Mouse (Mus musculus) intestine, embryonic 14.5 days (tissue): ENCODE measurements around the gene Lrrc72. TPM values are rescaled to one million over a fixed set of nuclear protein-coding genes. Genes with fewer than 3 reads are reported as not detected.

Experiments
- ATAC-seq: fragments of 200-750 bp; cut with Nextera tagmentation; replicated peaks from 2 replicates; pipeline ENCODE4 v1.8.0; 2017; ENCODE audit warnings: low read depth, moderate number of reproducible peaks, moderate TSS enrichment, moderate library complexity; ENCODE audit not compliant: low FRiP score, low TSS enrichment
- DNase-seq: peaks from one replicate; pipeline ENCODE4 v3.0.0-alpha.2; 2018; ENCODE audit warnings: low spot score
- H3K27ac ChIP-seq: fragments of 300-500 bp; sonication (generic); 2 replicates; pipeline ENCODE4 v1.5.1; 2014; ENCODE audit warnings: low read depth, mild to moderate bottlenecking, control low read depth
- H3K27me3 ChIP-seq: fragments of 300-500 bp; sonication (generic); replicated peaks from 2 replicates; pipeline ENCODE4 v1.6.1; 2014; ENCODE audit warnings: low read length, control low read depth; ENCODE audit not compliant: control insufficient read depth, insufficient read depth
- H3K36me3 ChIP-seq: fragments of 300-500 bp; sonication (generic); 2 replicates; pipeline ENCODE4 v1.6.1; 2014; ENCODE audit warnings: low read length, control low read depth; ENCODE audit not compliant: control insufficient read depth, insufficient read depth
- H3K4me1 ChIP-seq: fragments of 300-500 bp; sonication (generic); replicated peaks from 2 replicates; pipeline ENCODE4 v1.6.1; 2014; ENCODE audit warnings: low read length, control low read depth, mixed read lengths; ENCODE audit not compliant: control insufficient read depth, insufficient read depth
- H3K4me2 ChIP-seq: fragments of 300-500 bp; sonication (generic); 2 replicates; pipeline ENCODE4 v1.6.1; 2014; ENCODE audit warnings: low read length
- H3K4me3 ChIP-seq: fragments of 300-500 bp; sonication (generic); 2 replicates; pipeline ENCODE4 v1.5.1; 2014; ENCODE audit warnings: low read depth, low read length, control low read depth, mixed read lengths
- H3K9ac ChIP-seq: fragments of 300-500 bp; sonication (generic); 2 replicates; pipeline ENCODE4 v1.6.1; 2014; ENCODE audit warnings: mild to moderate bottlenecking, low read length
- H3K9me3 ChIP-seq: fragments of 300-500 bp; sonication (generic); 2 replicates; pipeline ENCODE4 v1.6.1; 2016; ENCODE audit warnings: low read length, control low read depth; ENCODE audit not compliant: control insufficient read depth
- WGBS: fragments of 180-500 bp; shearing (Covaris S2); extraction: QIAGEN DNeasy Blood & Tissue Kit; methylation state at CpG from one replicate; pipeline ENCODE4 v1.1.7; 2014; 5-methylcytosine and 5-hydroxymethylcytosine counted together
- polyA plus RNA-seq: library from polyadenylated mRNA; unstranded; fragments of >200 nt; fragmentation: Nextera tagmentation; extraction: Ambion mirVana; gene quantifications from 2 replicates; pipeline ENCODE4 v1.2.1, GENCODE M21; 2014

Lrrc72 gene
- polyA plus RNA-seq, 1 experiment from 2014 or later = not detected

GRCm38 (mm10) chr12:36177227-36177626, 76.0 kb downstream of the Lrrc72 start:
- no peak overlapping the region for H3K4me2 ChIP-seq
- 95% methylated on average over 5 of the region's 5 CpGs for WGBS
- no peak overlapping the region for H3K9ac ChIP-seq
- no peaks in the 10 kb centered on the region for H3K27me3 ChIP-seq
- H3K4me3 ChIP-seq = no peak overlapping the region
- no peaks in the 10 kb centered on the region for H3K4me1 ChIP-seq
- DNase-seq = no peak
- no peak for ATAC-seq
- no peaks in the 10 kb centered on the region for H3K9me3 ChIP-seq
- no peak overlapping the region for H3K27ac ChIP-seq
- H3K36me3 ChIP-seq = peaks cover 70% of the 10 kb centered on the region

DNA sequence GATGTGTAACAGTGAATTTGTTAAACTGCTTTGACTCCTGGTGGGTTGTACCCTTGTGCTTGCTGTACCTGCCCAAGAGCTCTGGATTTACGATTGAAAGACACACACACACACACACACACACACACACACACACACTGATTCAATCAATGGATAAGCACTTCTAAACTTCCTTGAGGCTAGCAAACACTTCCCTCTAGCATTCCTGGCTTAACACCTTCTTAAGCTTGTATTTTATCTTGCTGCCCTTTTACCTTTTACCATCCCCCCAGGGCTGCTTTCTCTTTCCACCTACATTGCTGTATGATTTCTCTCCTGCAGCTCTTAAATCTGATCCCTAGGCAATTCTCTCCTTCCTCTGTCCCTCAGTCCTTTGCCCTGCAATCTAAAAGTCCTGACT, 87.9 kb downstream of the Lrrc72 start:
- Histone ChIP-seq H3K36me3 (peaks cover 28% of the 10 kb centered on the region), H3K4me1 (0 out of 2 replicates have a peak, but pooled peaks cover 3% of the 10 kb centered on the region), H3K27me3 (no peaks in the 10 kb centered on the region), H3K4me2 (no peak overlapping the region), H3K9ac (no peak overlapping the region), H3K4me3 (no peak overlapping the region), H3K27ac (no peak overlapping the region), H3K9me3 (no peaks in the 10 kb centered on the region)
- DNase-seq = no peak
- 63% methylated on average over 1 of the region's 1 CpGs for WGBS
- ATAC-seq = no peak

- H3K27ac ChIP-seq = no peak overlapping the region
These were observed 88.9 kb downstream of the Lrrc72 start for GRCm38 (mm10) chr12:36164126-36164791.

More at GRCm38 (mm10) chr12:36164126-36164791, 88.9 kb downstream of the Lrrc72 start:
- no peaks in the 10 kb centered on the region for H3K27me3 ChIP-seq
- H3K9me3 ChIP-seq = no peaks in the 10 kb centered on the region
- no peak overlapping the region for H3K9ac ChIP-seq
- peaks cover 20% of the 10 kb centered on the region; the same call in 1 of the 2 replicates for H3K36me3 ChIP-seq
- H3K4me3 ChIP-seq = no peak overlapping the region
- DNase-seq (no peak), ATAC-seq (no peak)
- WGBS = 80% methylated on average over 7 of the region's 7 CpGs
- H3K4me2 ChIP-seq = no peak overlapping the region
- H3K4me1 ChIP-seq = 0 out of 2 replicates have a peak, but pooled peaks cover 3% of the 10 kb centered on the region

Other genes starting within 250 kb of the Lrrc72 start
- gene Tspan13, start 210.9 kb downstream of the Lrrc72 start, polyA plus RNA-seq = 90.6 and 97.3 TPM in 2 replicates
- 38.4 and 38.8 TPM in 2 replicates for gene Ankmy2, start 96.3 kb downstream of the Lrrc72 start, polyA plus RNA-seq
- gene Bzw2, start 95.3 kb downstream of the Lrrc72 start, polyA plus RNA-seq = 235 and 249 TPM in 2 replicates
- gene Sostdc1, start 60.7 kb upstream of the Lrrc72 start, polyA plus RNA-seq = 4.6 and 5.3 TPM in 2 replicates
- gene Ispd, start 128.1 kb upstream of the Lrrc72 start, polyA plus RNA-seq = 12.5 and 13.4 TPM in 2 replicates
- 1.9 and 3.2 TPM in 2 replicates for gene D630036H23Rik, start 128.8 kb upstream of the Lrrc72 start, polyA plus RNA-seq